Mouse (Mus musculus) liver, adult 2 months (tissue): ENCODE data around the gene Cacybp. TPM values are rescaled to one million over a fixed set of nuclear protein-coding genes. Genes with fewer than 3 reads are reported as not detected.

Experiments
- DNase-seq: peaks from one replicate; pipeline ENCODE4 v3.0.0-alpha.2; 2011; ENCODE audit warnings: low read depth, low spot score; ENCODE audit errors: extremely low read depth
- H3K27ac ChIP-seq: fragments of 200-500 bp; replicated peaks from 2 replicates; pipeline ENCODE4 v1.5.1; 2012; ENCODE audit warnings: low read depth, mild to moderate bottlenecking, control low read depth, inconsistent platforms, low read length; ENCODE audit not compliant: insufficient read depth
- H3K27me3 ChIP-seq: fragments of 200-500 bp; 2 replicates; pipeline ENCODE4 v1.6.1; 2012; ENCODE audit warnings: mild to moderate bottlenecking, moderate library complexity, low read length, inconsistent platforms; ENCODE audit not compliant: control insufficient read depth, insufficient read depth
- H3K36me3 ChIP-seq: fragments of 200-500 bp; 2 replicates; pipeline ENCODE4 v1.6.1; 2012; ENCODE audit warnings: low read length, inconsistent platforms; ENCODE audit not compliant: control insufficient read depth, insufficient read depth
- H3K4me1 ChIP-seq: fragments of 200-500 bp; 2 replicates; pipeline ENCODE4 v1.6.1; 2011; ENCODE audit warnings: low read length; ENCODE audit not compliant: control insufficient read depth, insufficient read depth
- H3K4me3 ChIP-seq: fragments of 200-500 bp; 2 replicates; pipeline ENCODE4 v1.5.1; 2011; ENCODE audit warnings: low read depth, mild to moderate bottlenecking, control low read depth, low read length, moderate library complexity; ENCODE audit not compliant: insufficient read depth
- H3K79me2 ChIP-seq: fragments of 200-500 bp; 2 replicates; pipeline ENCODE4 v1.6.1; 2012; ENCODE audit warnings: inconsistent platforms, mild to moderate bottlenecking, low read length, moderate library complexity; ENCODE audit not compliant: control insufficient read depth, insufficient read depth
- H3K9ac ChIP-seq: fragments of 200-500 bp; 2 replicates; pipeline ENCODE4 v1.6.1; 2012; ENCODE audit warnings: low read depth, mild to moderate bottlenecking, control low read depth, inconsistent platforms, low read length
- CTCF ChIP-seq: fragments of 200-500 bp; IDR thresholded peaks from 2 replicates; pipeline ENCODE4 v1.5.1; 2011; ENCODE audit warnings: low read depth, low read length, control low read depth
- POLR2A ChIP-seq: fragments of 200-500 bp; IDR thresholded peaks from 2 replicates; pipeline ENCODE4 v1.6.1; 2011; ENCODE audit warnings: low read length, control low read depth; ENCODE audit not compliant: insufficient read depth; ENCODE audit errors: extremely low read depth
- WGBS: fragments of 180-500 bp; shearing (Covaris S2); methylation state at CpG from one replicate; pipeline ENCODE4 v1.1.7; 2018; 5-methylcytosine and 5-hydroxymethylcytosine counted together
- polyA plus RNA-seq: library from polyadenylated mRNA; depleted of rRNA; stranded (reverse); fragments of >200 nt; gene quantifications from 2 replicates; pipeline ENCODE4 v1.2.3, GENCODE M21; 2012; rRNA removed
- total RNA-seq: library from RNA; depleted of rRNA; stranded (reverse); fragments of >200 nt; gene quantifications from 2 replicates; pipeline ENCODE4 v1.2.3, GENCODE M21; 2014; rRNA removed

Cacybp gene
- total and polyA plus RNA-seq, 2 experiments = 5.8 to 26.7 TPM

- H3K4me3 ChIP-seq = no peak within 1 kb of the TSS
- H3K9ac ChIP-seq = no peak within 1 kb of the TSS
- TF ChIP-seq CTCF (no peak), POLR2A (no peak)
- H3K27me3 ChIP-seq = no peaks in the 10 kb centered on the region
- no peaks in the 10 kb centered on the region for H3K36me3 ChIP-seq
- DNase-seq = no peak
- H3K79me2 ChIP-seq = no peaks in the 10 kb centered on the region
- no peaks in the 10 kb centered on the region for H3K4me1 ChIP-seq
- 57% methylated on average over 8 of the region's 8 CpGs for WGBS
- no peak within 1 kb of the TSS for H3K27ac ChIP-seq
Measured at GRCm38 (mm10) chr1:160153480-160153879, 59.2 kb downstream of the Cacybp start, which contains the start of gene Tnn. TSS of gene Tnn (minus strand) at chr1:160153580.

Other genes with a start within 250 kb of the Cacybp start
- gene 4930523C07Rik, start 168.5 kb downstream of the Cacybp start, total RNA-seq = 10.4 and 13.0 TPM in 2 replicates
- 5.3 and 5.5 TPM in 2 replicates for gene 4930523C07Rik, start 168.5 kb downstream of the Cacybp start, polyA plus RNA-seq
- 0.07 TPM in 1 of 2 replicates, not detected in the other for gene Tnn, start 59.3 kb downstream of the Cacybp start, total RNA-seq
- gene Tnn, start 59.3 kb downstream of the Cacybp start, polyA plus RNA-seq = not detected in 2 replicates
- 26.3 and 32.9 TPM in 2 replicates for gene Mrps14, start 17.7 kb downstream of the Cacybp start, total RNA-seq
- 19.6 and 22.4 TPM in 2 replicates for gene Mrps14, start 17.7 kb downstream of the Cacybp start, polyA plus RNA-seq